In genomic region chr2:110411428-110411827, GRCm38 (mm10) we compare ENCODE assay signal across 11 mouse cellular contexts. TPM values are rescaled to one million over a fixed set of nuclear protein-coding genes. Genes with fewer than 3 reads are reported as not detected.
A peak's percentile ranks its signal among the peaks of the same experiment; 100 is the strongest.
DNase-seq lines count a peak whose midpoint lies in the region; ATAC-seq and TF ChIP-seq lines count a peak whose summit lies in the region.
"Had no signal": no experiment of that assay in that cellular context is flagged by ENCODE, and none has a peak within 500 bp of the region (broad histone marks: within the 10 kb centered on the region; RNA-seq: fewer than 3 reads in every experiment).

No protein-coding gene starts in this region.

- no peaks in the 10 kb centered on the region for H3K4me1 ChIP-seq in intestine, embryonic 15.5 days (replicated peaks)
- H3K4me1 ChIP-seq in intestine, postnatal 0 days (replicated peaks; ENCODE audit: control insufficient read depth, insufficient read depth, low read length) = no peaks in the 10 kb centered on the region
- no peaks in the 10 kb centered on the region for H3K4me1 ChIP-seq in kidney, embryonic 16.5 days (ENCODE audit: insufficient read depth, low read length)

- H3K27ac ChIP-seq in intestine, embryonic 15.5 days = no peak overlapping the region
- no peak overlapping the region for H3K27ac ChIP-seq in intestine, postnatal 0 days (ENCODE audit: low read depth, low read length)
- no peak overlapping the region for H3K27ac ChIP-seq in kidney, embryonic 16.5 days (ENCODE audit: low read length)

- H3K27me3 ChIP-seq in intestine, embryonic 15.5 days (replicated peaks) = no peaks in the 10 kb centered on the region
- H3K27me3 ChIP-seq in intestine, postnatal 0 days (replicated peaks; ENCODE audit: control insufficient read depth, insufficient read depth, low read length) = no peaks in the 10 kb centered on the region
- H3K27me3 ChIP-seq in kidney, embryonic 16.5 days (ENCODE audit: insufficient read depth, low read length) = no peaks in the 10 kb centered on the region

- no peak overlapping the region for H3K4me2 ChIP-seq in intestine, embryonic 15.5 days (replicated peaks)
- H3K4me2 ChIP-seq in intestine, postnatal 0 days (replicated peaks; ENCODE audit: low read depth) = no peak overlapping the region
- H3K4me2 ChIP-seq in kidney, embryonic 16.5 days (replicated peaks; ENCODE audit: low read depth, low read length) = no peak overlapping the region

- ATAC-seq in intestine, embryonic 15.5 days = peak; percentile 75; the same call in 1 of the 2 replicates
- ATAC-seq in intestine, postnatal 0 days = no peak
- ATAC-seq in kidney, embryonic 16.5 days (ENCODE audit: low FRiP score, low TSS enrichment) = no peak
- ATAC-seq: liver, postnatal 0 days had no signal

- WGBS in intestine, embryonic 15.5 days = 81% methylated on average over 3 of the region's 3 CpGs
- WGBS in intestine, postnatal 0 days = 74% methylated on average over 3 of the region's 3 CpGs
- 94% methylated on average over 3 of the region's 3 CpGs for WGBS in kidney, embryonic 16.5 days

- peak; percentile 23 to 53 for DNase-seq in gastrocnemius, postnatal 4 days (ENCODE audit: low spot score in 2 of 2)
- DNase-seq in left cerebral cortex, adult 18-20 months (ENCODE audit: low spot score in 2 of 2) = peak; percentile 47 to 58
- peak; percentile 37 to 47 for DNase-seq in right cerebral cortex, postnatal 36 days (ENCODE audit: low spot score in 2 of 2)
- no peak for DNase-seq in adrenal gland, postnatal 25 days
- DNase-seq in retina, embryonic 14.5 days (ENCODE audit: low spot score) = no peak
- DNase-seq: cerebellum, adult 11 months; kidney, adult 9 months; liver, postnatal 0 days had no signal

- H3K36me3 ChIP-seq in intestine, embryonic 15.5 days = no peaks in the 10 kb centered on the region
- no peaks in the 10 kb centered on the region for H3K36me3 ChIP-seq in intestine, postnatal 0 days (ENCODE audit: control insufficient read depth, insufficient read depth)
- H3K36me3 ChIP-seq in kidney, embryonic 16.5 days (ENCODE audit: insufficient read depth, low read length) = no peaks in the 10 kb centered on the region

- TF ChIP-seq CTCF in intestine, postnatal 0 days (IDR thresholded peaks at IDR 0.05; ENCODE audit: low read depth) = no peak

- no peak overlapping the region for H3K4me3 ChIP-seq in intestine, embryonic 15.5 days (replicated peaks)
- H3K4me3 ChIP-seq in intestine, postnatal 0 days (ENCODE audit: low read depth, low read length) = no peak overlapping the region
- no peak overlapping the region for H3K4me3 ChIP-seq in kidney, embryonic 16.5 days (ENCODE audit: low read length)

- H3K9me3 ChIP-seq in intestine, embryonic 15.5 days = no peaks in the 10 kb centered on the region
- H3K9me3 ChIP-seq in intestine, postnatal 0 days (ENCODE audit: control insufficient read depth) = no peaks in the 10 kb centered on the region
- H3K9me3 ChIP-seq in kidney, embryonic 16.5 days (ENCODE audit: low read length) = no peaks in the 10 kb centered on the region; the same call in 1 of the 2 replicates

- H3K9ac ChIP-seq in intestine, embryonic 15.5 days = no peak overlapping the region
- no peak overlapping the region for H3K9ac ChIP-seq in intestine, postnatal 0 days (ENCODE audit: low read depth, low read length)
- H3K9ac ChIP-seq in kidney, embryonic 16.5 days (replicated peaks; ENCODE audit: low read length) = no peak overlapping the region
- H3K9ac ChIP-seq: liver, postnatal 0 days had no signal

RNA-seq across cellular contexts. Expression of gene Fibin, which starts 48.4 kb away (rescaled TPM):
- 26.4 and 31.0 TPM in 2 replicates for polyA plus RNA-seq in intestine, embryonic 15.5 days (2015; fragmentation: Nextera tagmentation; extraction: Ambion mirVana)
- 22.6 and 23.1 TPM in 2 replicates for polyA plus RNA-seq in intestine, postnatal 0 days (2015; fragmentation: Nextera tagmentation; extraction: Ambion mirVana)
- 10 to 100 TPM; 38.6 to 41.8 TPM for total RNA-seq in gastrocnemius, postnatal 4 days (2021)
- total RNA-seq in left cerebral cortex, adult 18-20 months (2021) = 1 to 10 TPM; 2.7 to 3.4 TPM
- 2.6 and 2.7 TPM in 2 replicates for total RNA-seq in adrenal gland, postnatal 25 days (2021)
- 22.4 and 23.3 TPM in 2 replicates for polyA plus RNA-seq in kidney, embryonic 16.5 days (2015; fragmentation: Nextera tagmentation; extraction: Ambion mirVana)

Comparison
In these comparisons a context has a peak if more than half of its experiments do, and no peak if none do; other contexts are left out.
1. DNase-seq: peak in gastrocnemius, postnatal 4 days (2 of 2), left cerebral cortex, adult 18-20 months (2 of 2) and right cerebral cortex, postnatal 36 days (2 of 2); none in adrenal gland, postnatal 25 days (single experiment) and retina, embryonic 14.5 days (single experiment).
2. RNA of gene Fibin, which starts 48.4 kb away (total RNA-seq): 38.6 to 41.8 TPM in gastrocnemius, postnatal 4 days; 2.7 to 3.4 TPM in left cerebral cortex, adult 18-20 months and 2.6 to 2.7 TPM in adrenal gland, postnatal 25 days; every median in the first group is over 4 times any median in the second.